Mouse (Mus musculus) liver, embryonic 11.5 days (tissue): Measurements from ENCODE around the gene Sema4c. TPM values are rescaled to one million over a fixed set of nuclear protein-coding genes. Genes with fewer than 3 reads are reported as not detected.

Experiments used
- ATAC-seq: fragments of 200-750 bp; cut with Nextera tagmentation; replicated peaks from 2 replicates; pipeline ENCODE4 v1.8.0; 2017; ENCODE audit warnings: moderate number of reproducible peaks, mild to moderate bottlenecking, moderate TSS enrichment, moderate library complexity; ENCODE audit not compliant: low FRiP score
- DNase-seq: peaks from one replicate; pipeline ENCODE4 v3.0.0-alpha.2; 2017; ENCODE audit warnings: low spot score
- H3K27ac ChIP-seq: fragments of 300-500 bp; sonication (generic); 2 replicates; pipeline ENCODE4 v1.5.1; 2014; ENCODE audit warnings: mild to moderate bottlenecking, low read depth, low read length, control low read depth
- H3K27me3 ChIP-seq: fragments of 300-500 bp; sonication (generic); replicated peaks from 2 replicates; pipeline ENCODE4 v1.6.1; 2014; ENCODE audit warnings: low read length, mixed read lengths; ENCODE audit not compliant: control insufficient read depth, insufficient read depth
- H3K36me3 ChIP-seq: fragments of 300-500 bp; sonication (generic); 2 replicates; pipeline ENCODE4 v1.6.1; 2014; ENCODE audit warnings: mild to moderate bottlenecking, low read length, moderate library complexity, mixed read lengths; ENCODE audit not compliant: control insufficient read depth, insufficient read depth
- H3K4me1 ChIP-seq: fragments of 300-500 bp; sonication (generic); replicated peaks from 2 replicates; pipeline ENCODE4 v1.6.1; 2014; ENCODE audit warnings: low read length, mixed read lengths; ENCODE audit not compliant: control insufficient read depth, insufficient read depth
- H3K4me2 ChIP-seq: fragments of 300-500 bp; sonication (generic); 2 replicates; pipeline ENCODE4 v1.6.1; 2014; ENCODE audit warnings: mild to moderate bottlenecking, control low read depth, moderate library complexity
- H3K4me3 ChIP-seq: fragments of 300-500 bp; sonication (generic); 2 replicates; pipeline ENCODE4 v1.5.1; 2014; ENCODE audit warnings: low read depth, low read length, control low read depth
- H3K9ac ChIP-seq: fragments of 300-500 bp; sonication (generic); 2 replicates; pipeline ENCODE4 v1.6.1; 2014; ENCODE audit warnings: low read depth, low read length, control low read depth
- H3K9me3 ChIP-seq: fragments of 300-500 bp; sonication (generic); 2 replicates; pipeline ENCODE4 v1.6.1; 2016; ENCODE audit warnings: low read length, inconsistent platforms, mixed read lengths; ENCODE audit not compliant: control insufficient read depth
- WGBS: fragments of 180-500 bp; shearing (Covaris S2); extraction: QIAGEN DNeasy Blood & Tissue Kit; methylation state at CpG from one replicate; pipeline ENCODE4 v1.1.7; 2014; 5-methylcytosine and 5-hydroxymethylcytosine counted together
- polyA plus RNA-seq: library from polyadenylated mRNA; unstranded; fragments of >200 nt; fragmentation: Nextera tagmentation; extraction: Ambion mirVana; gene quantifications from 2 replicates; pipeline ENCODE4 v1.2.1, GENCODE M21; 2014

Gene Sema4c
- polyA plus RNA-seq, 1 experiment from 2014 or later, result 0.77 TPM

DNA sequence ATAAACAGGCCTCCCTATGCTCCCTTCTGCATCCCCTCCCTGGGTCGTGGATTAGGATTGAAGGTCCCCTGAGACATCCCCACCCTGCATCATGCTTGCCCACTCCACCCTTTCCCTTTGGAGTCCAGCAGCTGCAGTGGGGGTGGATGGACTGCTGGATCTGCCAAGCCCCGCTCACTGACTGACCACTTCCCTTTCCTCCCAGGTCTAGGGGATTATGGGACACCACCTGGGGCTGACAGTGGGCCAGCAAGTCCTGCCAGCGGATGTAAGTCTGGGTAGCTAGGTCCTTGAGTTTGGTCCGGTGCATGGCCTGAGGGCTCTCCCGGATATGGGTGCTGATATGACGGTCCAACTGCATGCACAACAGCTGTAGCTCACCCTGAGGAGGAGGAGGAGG lies 6.0 kb upstream of the Sema4c start:
- DNase-seq, result no peak
- WGBS, result 39% methylated on average over 6 of the region's 6 CpGs
- Histone ChIP-seq H3K4me1 (peaks cover 28% of the 10 kb centered on the region), H3K9ac (no peak overlapping the region), H3K27ac (no peak overlapping the region), H3K36me3 (no peaks in the 10 kb centered on the region), H3K4me2 (no peak overlapping the region), H3K4me3 (no peak overlapping the region), H3K27me3 (peaks cover 29% of the 10 kb centered on the region), H3K9me3 (no peaks in the 10 kb centered on the region)
- ATAC-seq, result no peak

DNA sequence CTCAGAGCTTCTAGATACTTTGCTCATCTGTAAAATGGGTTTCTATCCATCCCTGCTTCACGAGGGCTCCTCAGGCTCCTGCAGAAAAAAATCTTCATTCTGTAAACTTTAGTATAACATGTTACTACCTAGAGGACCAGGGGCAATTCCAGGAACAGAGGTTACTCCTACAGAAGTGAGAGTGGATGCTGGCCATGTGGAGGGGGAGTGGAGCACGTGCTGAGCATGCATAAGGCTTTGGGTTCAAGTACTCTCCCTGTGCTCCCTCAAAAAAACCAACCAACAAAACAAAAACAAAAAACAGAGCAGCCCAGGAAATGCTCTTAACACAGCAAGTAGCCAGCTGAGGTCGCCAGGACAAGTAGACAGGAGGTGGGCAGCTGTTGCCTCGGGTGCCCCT lies 5.5 kb upstream of the Sema4c start:
- Histone ChIP-seq H3K4me3 (no peak overlapping the region), H3K4me2 (no peak overlapping the region), H3K27ac (no peak overlapping the region), H3K9ac (no peak overlapping the region), H3K4me1 (peaks cover 33% of the 10 kb centered on the region), H3K9me3 (no peaks in the 10 kb centered on the region), H3K27me3 (peaks cover 33% of the 10 kb centered on the region), H3K36me3 (no peaks in the 10 kb centered on the region)
- no peak for ATAC-seq
- 60% methylated on average over 4 of the region's 4 CpGs for WGBS
- no peak for DNase-seq

DNA sequence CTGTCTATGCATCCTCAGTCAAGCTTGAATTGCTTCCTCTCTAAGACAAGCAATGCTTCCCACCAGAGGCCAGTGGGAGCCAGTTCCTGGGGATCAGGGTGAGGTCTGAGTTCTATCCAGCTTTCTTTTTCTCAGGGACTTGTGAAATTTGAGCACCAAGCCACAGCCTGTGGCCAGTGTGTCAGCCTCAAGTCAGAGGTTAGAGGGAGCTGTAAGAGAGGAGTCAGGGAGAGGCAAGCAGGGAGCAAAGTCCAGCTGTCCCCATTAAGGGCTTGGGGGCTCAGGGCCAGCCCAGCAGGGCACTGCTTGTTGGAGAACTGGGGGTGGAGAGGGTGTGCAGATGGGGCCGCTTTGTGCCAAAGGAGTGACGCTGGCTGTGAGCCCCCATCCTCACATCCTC lies 5.0 kb upstream of the Sema4c start:
- Histone ChIP-seq H3K36me3 (no peaks in the 10 kb centered on the region), H3K27ac (no peak overlapping the region), H3K27me3 (peaks cover 38% of the 10 kb centered on the region), H3K9me3 (no peaks in the 10 kb centered on the region), H3K4me2 (no peak overlapping the region), H3K9ac (no peak overlapping the region), H3K4me1 (peaks cover 34% of the 10 kb centered on the region), H3K4me3 (no peak overlapping the region)
- ATAC-seq, result no peak
- no peak for DNase-seq
- WGBS, result 72% methylated on average over 2 of the region's 2 CpGs

DNA sequence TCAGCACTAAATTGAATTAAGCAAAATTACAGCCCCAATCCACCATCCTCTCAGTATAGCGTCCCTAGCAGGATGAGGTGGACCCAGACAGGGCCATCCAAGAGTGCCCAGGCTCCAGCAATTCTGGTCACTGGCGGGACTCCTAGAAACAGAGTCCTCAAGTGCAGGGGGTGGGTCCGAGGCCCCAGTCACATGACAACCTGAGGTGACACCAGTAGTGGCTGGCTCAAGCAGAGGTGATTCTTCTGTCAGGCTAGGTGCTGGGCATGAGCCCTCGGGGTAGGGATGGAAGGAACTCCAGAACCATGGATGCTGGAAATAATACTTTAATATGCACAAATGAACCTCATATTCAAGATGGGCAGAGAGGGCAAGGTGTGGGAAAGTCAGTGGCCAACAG lies 4.2 kb upstream of the Sema4c start:
- peaks cover 36% of the 10 kb centered on the region for H3K4me1 ChIP-seq
- H3K36me3 ChIP-seq, result no peaks in the 10 kb centered on the region
- no peak overlapping the region for H3K9ac ChIP-seq
- H3K4me2 ChIP-seq, result no peak overlapping the region
- H3K9me3 ChIP-seq, result no peaks in the 10 kb centered on the region
- WGBS, result 57% methylated on average over 4 of the region's 4 CpGs
- no peak overlapping the region for H3K4me3 ChIP-seq
- ATAC-seq (no peak), DNase-seq (no peak)
- H3K27me3 ChIP-seq, result peaks cover 46% of the 10 kb centered on the region
- no peak overlapping the region for H3K27ac ChIP-seq

DNA sequence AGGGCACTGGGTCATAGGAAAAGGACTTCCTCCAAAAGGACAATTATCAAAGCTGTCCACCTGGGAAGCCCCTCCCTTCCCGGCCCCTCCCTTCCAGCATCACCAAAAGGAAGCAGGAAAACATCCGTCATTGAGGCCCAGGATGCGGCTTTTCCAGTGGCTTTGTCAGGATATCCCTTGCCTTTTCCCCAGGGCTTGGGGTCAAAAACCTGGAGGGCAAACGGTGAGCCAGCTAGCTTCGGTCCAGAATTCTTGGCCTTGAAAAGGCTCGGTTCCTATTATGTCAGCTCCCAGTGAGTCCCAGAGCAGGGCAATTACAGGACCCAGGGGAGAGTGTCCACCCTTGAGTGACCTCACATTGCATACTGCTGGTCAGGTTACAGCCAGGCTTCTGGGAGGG lies 2.8 kb upstream of the Sema4c start:
- 36% methylated on average over 6 of the region's 6 CpGs for WGBS
- peaks cover 56% of the 10 kb centered on the region for H3K27me3 ChIP-seq
- no peak for ATAC-seq

DNA sequence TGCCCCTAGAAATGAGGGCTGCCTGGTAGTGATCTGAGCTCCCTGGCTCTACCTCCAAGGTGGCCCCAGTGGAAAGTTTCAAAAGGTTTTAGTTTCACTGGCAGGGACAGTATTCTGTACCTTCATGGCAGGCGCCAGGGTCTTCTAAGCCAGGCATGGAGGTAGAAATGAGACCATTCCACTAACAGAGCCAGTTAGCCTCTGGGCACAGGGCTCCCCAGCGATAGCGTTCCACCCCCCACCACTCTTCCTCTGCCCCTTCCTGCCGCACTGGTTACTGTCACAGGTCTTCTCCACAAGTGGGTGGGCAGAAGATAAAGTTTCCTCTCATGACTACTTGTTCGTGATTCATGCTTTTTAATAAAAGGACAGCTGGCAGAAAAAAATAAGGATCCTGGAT lies 1.7 kb upstream of the Sema4c start:
- Histone ChIP-seq H3K27me3 (peaks cover 65% of the 10 kb centered on the region), H3K4me1 (peaks cover 44% of the 10 kb centered on the region), H3K36me3 (no peaks in the 10 kb centered on the region), H3K9me3 (no peaks in the 10 kb centered on the region), H3K4me3 (no peak overlapping the region), H3K27ac (no peak overlapping the region), H3K9ac (no peak overlapping the region), H3K4me2 (no peak overlapping the region)
- 29% methylated on average over 5 of the region's 5 CpGs for WGBS
- DNase-seq (no peak), ATAC-seq (no peak)

More for the DNA sequence above, 2.8 kb upstream of the Sema4c start:
- Histone ChIP-seq H3K27ac (no peak overlapping the region), H3K36me3 (no peaks in the 10 kb centered on the region), H3K4me1 (peaks cover 35% of the 10 kb centered on the region), H3K4me2 (no peak overlapping the region), H3K4me3 (no peak overlapping the region), H3K9me3 (no peaks in the 10 kb centered on the region), H3K9ac (no peak overlapping the region)
- no peak for DNase-seq

DNA sequence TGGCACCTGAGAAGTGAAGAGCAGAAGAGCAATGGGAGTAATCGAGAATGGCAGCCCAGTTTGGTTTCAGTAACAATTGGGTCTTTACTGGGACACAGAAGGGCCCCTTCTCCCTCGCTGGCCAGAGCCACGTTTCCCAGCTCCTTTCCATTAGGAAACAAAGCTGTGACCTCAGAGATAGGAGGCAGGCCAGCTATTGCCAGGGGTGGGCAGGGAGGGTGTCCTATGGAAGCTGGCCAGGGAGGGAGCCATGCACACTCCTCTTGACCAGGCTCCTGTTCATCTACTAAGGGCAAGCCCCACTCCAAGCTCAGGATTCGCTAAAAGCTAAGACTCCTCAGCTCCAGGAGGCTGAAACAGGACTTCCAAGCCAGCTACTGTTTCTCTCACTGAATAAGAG lies 1.1 kb upstream of the Sema4c start:
- no peak for ATAC-seq
- no peaks in the 10 kb centered on the region for H3K9me3 ChIP-seq
- H3K27me3 ChIP-seq, result peaks cover 69% of the 10 kb centered on the region
- peak overlapping the region; percentile 79 for H3K4me2 ChIP-seq
- 8% methylated on average over 4 of the region's 4 CpGs for WGBS
- no peak for DNase-seq
- H3K4me1 ChIP-seq, result peaks cover 44% of the 10 kb centered on the region
- no peak overlapping the region; the same call in 1 of the 2 replicates for H3K9ac ChIP-seq
- no peaks in the 10 kb centered on the region for H3K36me3 ChIP-seq
- no peak overlapping the region for H3K4me3 ChIP-seq
- no peak overlapping the region for H3K27ac ChIP-seq

DNA sequence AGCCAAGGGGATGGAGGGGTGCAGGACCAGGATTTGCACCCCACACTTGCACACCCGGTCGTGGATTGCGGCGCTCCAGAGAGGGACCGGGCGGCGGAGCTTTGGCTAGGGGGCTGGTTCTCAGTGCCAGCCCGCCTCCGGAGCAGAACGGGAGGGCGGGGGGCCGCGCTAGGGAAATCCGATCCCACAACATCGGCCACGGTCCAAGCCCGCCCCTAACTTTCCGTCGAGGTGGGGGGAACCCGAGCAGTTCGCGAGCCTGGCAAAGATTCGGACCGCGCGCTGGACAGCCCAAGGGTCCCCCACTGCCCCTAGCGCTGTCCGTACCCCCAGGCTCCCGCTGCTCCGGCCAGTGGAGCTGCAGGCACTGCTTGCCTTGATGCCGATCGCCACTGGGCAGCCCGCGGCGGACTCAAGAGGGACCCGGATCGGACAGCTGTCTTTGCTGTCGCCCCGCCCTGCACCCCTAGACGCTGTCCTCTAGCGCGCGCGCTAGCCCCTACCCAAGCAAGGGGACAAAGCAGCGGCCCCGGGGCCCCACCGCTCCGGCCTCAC lies 615 bp downstream of the Sema4c start:
- H3K9ac ChIP-seq, result peak overlapping the region; percentile 65
- peaks cover 7% of the 10 kb centered on the region for H3K36me3 ChIP-seq
- H3K4me1 ChIP-seq, result peaks cover 33% of the 10 kb centered on the region
- H3K9me3 ChIP-seq, result no peaks in the 10 kb centered on the region
- peak; percentile 71 for DNase-seq
- peak overlapping the region; percentile 79 for H3K27ac ChIP-seq
- H3K4me2 ChIP-seq, result peak overlapping the region; percentile 79
- H3K4me3 ChIP-seq, result peak overlapping the region; percentile 64
- under 1% methylated on average over 48 of the region's 48 CpGs for WGBS
- H3K27me3 ChIP-seq, result peaks cover 67% of the 10 kb centered on the region
- ATAC-seq, result peak; percentile 42
